Mouse (Mus musculus): ENCODE measurements around the gene Hoxb2. TPM values are rescaled to one million over a fixed set of nuclear protein-coding genes. Genes with fewer than 3 reads are reported as not detected.

Hoxb2 gene
- polyA plus RNA-seq, 1 experiment from 2014 or later: 0.11 TPM

DNA sequence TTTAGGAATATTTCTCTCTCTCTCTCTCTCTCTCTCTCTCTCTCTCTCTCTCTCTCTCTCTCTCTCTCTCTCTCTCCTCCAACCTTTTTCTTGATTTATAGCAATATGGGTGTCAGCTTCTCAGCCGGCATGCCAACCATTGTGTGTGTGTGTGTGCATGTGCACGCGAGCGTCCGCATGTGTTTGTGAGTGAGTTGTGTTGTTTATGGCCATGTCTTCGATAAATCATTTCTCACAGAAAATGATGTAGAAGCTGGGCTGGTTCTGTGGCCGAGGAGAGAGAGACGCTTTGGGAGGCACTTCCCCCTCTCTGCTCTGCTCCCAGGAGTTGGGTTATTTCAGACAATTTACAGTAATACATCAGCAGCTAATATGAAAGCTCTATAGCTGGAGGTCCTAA is 21.7 kb upstream of the Hoxb2 start:
- Histone ChIP-seq H3K27ac (ENCODE audit: low read length) (no peak overlapping the region), H3K9me3 (replicated peaks; ENCODE audit: control insufficient read depth, low read length, poor library complexity, severe bottlenecking) (no peaks in the 10 kb centered on the region), H3K4me3 (ENCODE audit: low read depth, low read length) (no peak overlapping the region), H3K4me1 (ENCODE audit: control insufficient read depth, insufficient read depth, low read length) (no peaks in the 10 kb centered on the region), H3K9ac (ENCODE audit: low read depth, low read length) (no peak overlapping the region), H3K27me3 (ENCODE audit: control insufficient read depth, insufficient read depth, low read depth, low read length) (peaks cover 93% of the 10 kb centered on the region), H3K36me3 (ENCODE audit: control insufficient read depth, insufficient read depth, low read length) (no peaks in the 10 kb centered on the region), H3K4me2 (ENCODE audit: low read length) (no peak overlapping the region)
- no peak for ATAC-seq
- WGBS: 4% methylated on average over 8 of the region's 8 CpGs

DNA sequence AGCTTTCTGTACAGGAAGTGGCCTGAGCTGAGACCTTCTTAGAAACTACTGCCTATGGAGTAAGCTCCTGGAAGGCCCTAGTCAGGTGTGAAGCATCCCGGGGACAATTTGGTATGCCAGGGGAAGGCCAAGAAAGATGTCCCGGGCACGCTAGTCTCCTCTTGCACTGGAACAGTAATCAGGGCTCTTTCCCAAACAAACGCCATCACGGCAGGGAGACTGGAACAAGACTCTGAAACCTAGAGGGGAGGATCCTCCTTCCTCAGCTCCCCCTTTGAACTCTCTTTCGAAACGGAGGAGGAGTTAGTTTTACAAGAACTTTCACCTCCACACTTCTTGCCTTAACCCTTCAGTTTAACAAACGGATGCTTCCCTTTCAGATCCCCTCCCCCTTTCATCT is 18.2 kb upstream of the Hoxb2 start:
- no peaks in the 10 kb centered on the region for H3K36me3 ChIP-seq (ENCODE audit: control insufficient read depth, insufficient read depth, low read length)
- no peaks in the 10 kb centered on the region for H3K4me1 ChIP-seq (ENCODE audit: control insufficient read depth, insufficient read depth, low read length)
- H3K4me3 ChIP-seq (ENCODE audit: low read depth, low read length): no peak overlapping the region
- peaks cover 96% of the 10 kb centered on the region for H3K27me3 ChIP-seq (ENCODE audit: control insufficient read depth, insufficient read depth, low read depth, low read length)
- H3K9me3 ChIP-seq (replicated peaks; ENCODE audit: control insufficient read depth, low read length, poor library complexity, severe bottlenecking): no peaks in the 10 kb centered on the region
- no peak for ATAC-seq
- no peak overlapping the region for H3K27ac ChIP-seq (ENCODE audit: low read length)
- no peak overlapping the region for H3K4me2 ChIP-seq (ENCODE audit: low read length)
- H3K9ac ChIP-seq (ENCODE audit: low read depth, low read length): no peak overlapping the region
- WGBS: 1% methylated on average over 8 of the region's 8 CpGs

DNA sequence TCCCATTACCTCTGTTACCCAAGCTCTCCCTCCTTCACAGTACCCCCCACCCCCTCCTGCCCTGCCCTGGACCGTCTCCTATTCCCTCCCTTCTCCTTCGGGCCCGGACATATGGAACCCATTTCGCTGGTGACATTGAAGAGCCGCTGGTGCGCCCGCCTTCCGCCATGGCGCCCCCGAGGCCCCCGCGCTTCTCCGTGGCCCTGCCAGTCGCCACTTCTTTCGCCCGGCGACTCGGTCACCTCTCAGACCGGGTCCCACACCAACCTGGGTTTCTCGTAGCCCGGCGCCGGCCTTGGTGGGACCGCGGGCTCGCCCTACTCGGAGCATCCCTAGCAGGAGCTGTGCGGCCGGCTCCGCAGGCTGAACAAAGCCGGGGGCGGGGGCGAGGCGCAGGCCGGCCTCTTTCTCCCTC is 17.7 kb upstream of the Hoxb2 start:
- no peaks in the 10 kb centered on the region for H3K36me3 ChIP-seq (ENCODE audit: control insufficient read depth, insufficient read depth, low read length)
- peaks cover 96% of the 10 kb centered on the region for H3K27me3 ChIP-seq (ENCODE audit: control insufficient read depth, insufficient read depth, low read depth, low read length)
- WGBS: under 1% methylated on average over 32 of the region's 35 CpGs
- no peaks in the 10 kb centered on the region for H3K4me1 ChIP-seq (ENCODE audit: control insufficient read depth, insufficient read depth, low read length)
- H3K4me2 ChIP-seq (ENCODE audit: low read length): no peak overlapping the region
- ATAC-seq: no peak
- H3K27ac ChIP-seq (ENCODE audit: low read length): no peak overlapping the region
- no peak overlapping the region for H3K4me3 ChIP-seq (ENCODE audit: low read depth, low read length)
- no peaks in the 10 kb centered on the region for H3K9me3 ChIP-seq (replicated peaks; ENCODE audit: control insufficient read depth, low read length, poor library complexity, severe bottlenecking)
- H3K9ac ChIP-seq (ENCODE audit: low read depth, low read length): no peak overlapping the region

DNA sequence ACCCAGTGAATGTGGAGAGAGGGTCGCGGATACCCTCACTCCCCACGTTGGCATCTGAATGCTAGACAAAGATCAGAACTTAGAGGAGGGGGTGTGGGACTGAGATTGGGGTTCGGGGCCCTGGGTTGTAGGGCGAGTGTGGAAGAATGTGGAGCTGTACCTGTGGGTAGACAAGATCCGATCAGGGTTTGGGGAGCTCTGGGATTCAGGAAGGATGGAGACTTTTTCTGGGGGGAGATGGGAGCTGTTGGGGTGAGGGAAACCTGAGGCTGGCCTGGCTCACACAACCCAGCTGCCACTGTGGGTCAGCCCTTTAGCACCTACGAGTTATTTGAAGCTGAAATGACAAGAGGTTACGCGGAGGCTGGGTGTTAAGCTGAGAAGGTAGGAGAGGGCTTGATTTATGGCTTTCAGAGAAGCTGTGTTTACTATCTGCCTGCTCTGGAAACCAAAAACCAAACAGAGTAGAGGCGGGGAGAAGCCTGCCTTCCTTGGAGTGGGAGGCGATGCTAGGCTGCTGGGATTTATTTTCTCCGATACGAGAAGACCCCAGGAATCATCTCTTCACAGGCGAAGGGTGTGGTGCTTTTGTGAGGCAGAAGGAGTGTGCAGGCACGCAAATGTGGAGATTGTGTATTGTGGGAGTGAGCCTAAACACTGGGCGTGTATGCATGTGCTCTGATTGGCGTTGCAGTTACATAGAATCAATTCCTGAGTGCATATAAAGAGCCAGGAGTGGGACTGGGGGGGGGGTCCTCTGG is 16.9 kb upstream of the Hoxb2 start:
- Histone ChIP-seq H3K4me1 (ENCODE audit: control insufficient read depth, insufficient read depth, low read length) (no peaks in the 10 kb centered on the region), H3K4me2 (ENCODE audit: low read length) (no peak overlapping the region), H3K36me3 (ENCODE audit: control insufficient read depth, insufficient read depth, low read length) (no peaks in the 10 kb centered on the region), H3K27me3 (ENCODE audit: control insufficient read depth, insufficient read depth, low read depth, low read length) (peaks cover 96% of the 10 kb centered on the region), H3K4me3 (ENCODE audit: low read depth, low read length) (no peak overlapping the region), H3K9ac (ENCODE audit: low read depth, low read length) (no peak overlapping the region), H3K27ac (ENCODE audit: low read length) (no peak overlapping the region), H3K9me3 (replicated peaks; ENCODE audit: control insufficient read depth, low read length, poor library complexity, severe bottlenecking) (no peaks in the 10 kb centered on the region)
- WGBS: 2% methylated on average over 17 of the region's 17 CpGs
- no peak for ATAC-seq

DNA sequence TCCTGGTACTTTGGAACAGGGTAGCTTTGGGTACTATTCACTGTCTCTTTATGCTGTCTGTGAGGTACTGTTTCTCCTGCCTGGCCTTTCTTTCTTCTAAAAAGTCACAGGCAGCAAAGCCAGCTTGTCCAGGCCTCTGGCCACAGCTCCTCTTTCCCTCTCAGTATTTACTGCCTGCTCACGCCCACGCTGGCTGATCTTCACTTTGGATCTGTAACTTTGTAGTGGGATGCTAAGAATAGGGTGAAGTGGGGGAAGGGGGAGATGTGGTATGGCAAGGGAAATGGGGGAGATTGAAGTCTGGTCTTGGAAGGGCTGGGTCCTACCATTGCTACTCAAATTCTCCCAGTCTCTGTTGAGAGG is 16.3 kb upstream of the Hoxb2 start:
- Histone ChIP-seq H3K9ac (ENCODE audit: low read depth, low read length) (no peak overlapping the region), H3K27ac (ENCODE audit: low read length) (no peak overlapping the region), H3K4me3 (ENCODE audit: low read depth, low read length) (no peak overlapping the region), H3K9me3 (replicated peaks; ENCODE audit: control insufficient read depth, low read length, poor library complexity, severe bottlenecking) (no peaks in the 10 kb centered on the region), H3K4me2 (ENCODE audit: low read length) (no peak overlapping the region), H3K4me1 (ENCODE audit: control insufficient read depth, insufficient read depth, low read length) (no peaks in the 10 kb centered on the region), H3K27me3 (ENCODE audit: control insufficient read depth, insufficient read depth, low read depth, low read length) (peaks cover 96% of the 10 kb centered on the region), H3K36me3 (ENCODE audit: control insufficient read depth, insufficient read depth, low read length) (no peaks in the 10 kb centered on the region)
- 3% methylated on average over 2 of the region's 2 CpGs for WGBS
- ATAC-seq: no peak

DNA sequence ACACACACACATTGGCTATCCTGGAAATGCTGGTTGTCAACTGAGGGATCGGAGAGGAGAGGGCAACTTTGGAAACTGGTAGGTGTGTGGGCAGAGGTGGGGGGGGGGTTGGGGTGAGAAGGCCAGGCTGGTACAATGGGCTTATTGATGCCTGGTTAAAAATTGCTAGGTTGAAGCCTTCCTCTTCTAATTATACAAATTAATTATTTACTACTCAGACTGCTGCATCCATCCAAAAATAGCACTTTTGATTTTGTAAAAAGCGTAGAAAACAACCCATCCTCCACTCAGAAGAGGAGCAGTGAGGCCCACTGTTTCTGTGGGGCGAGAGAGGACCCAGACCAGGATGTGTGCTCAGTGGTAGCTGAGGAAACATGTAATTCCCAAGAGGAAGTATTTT is 15.3 kb upstream of the Hoxb2 start:
- no peaks in the 10 kb centered on the region for H3K9me3 ChIP-seq (replicated peaks; ENCODE audit: control insufficient read depth, low read length, poor library complexity, severe bottlenecking)
- no peaks in the 10 kb centered on the region for H3K36me3 ChIP-seq (ENCODE audit: control insufficient read depth, insufficient read depth, low read length)
- H3K4me2 ChIP-seq (ENCODE audit: low read length): no peak overlapping the region
- H3K9ac ChIP-seq (ENCODE audit: low read depth, low read length): no peak overlapping the region
- no peak for ATAC-seq
- H3K27ac ChIP-seq (ENCODE audit: low read length): no peak overlapping the region
- H3K4me3 ChIP-seq (ENCODE audit: low read depth, low read length): no peak overlapping the region
- WGBS: 23% methylated on average over 3 of the region's 3 CpGs
- H3K4me1 ChIP-seq (ENCODE audit: control insufficient read depth, insufficient read depth, low read length): no peaks in the 10 kb centered on the region
- H3K27me3 ChIP-seq (ENCODE audit: control insufficient read depth, insufficient read depth, low read depth, low read length): peaks cover 97% of the 10 kb centered on the region

DNA sequence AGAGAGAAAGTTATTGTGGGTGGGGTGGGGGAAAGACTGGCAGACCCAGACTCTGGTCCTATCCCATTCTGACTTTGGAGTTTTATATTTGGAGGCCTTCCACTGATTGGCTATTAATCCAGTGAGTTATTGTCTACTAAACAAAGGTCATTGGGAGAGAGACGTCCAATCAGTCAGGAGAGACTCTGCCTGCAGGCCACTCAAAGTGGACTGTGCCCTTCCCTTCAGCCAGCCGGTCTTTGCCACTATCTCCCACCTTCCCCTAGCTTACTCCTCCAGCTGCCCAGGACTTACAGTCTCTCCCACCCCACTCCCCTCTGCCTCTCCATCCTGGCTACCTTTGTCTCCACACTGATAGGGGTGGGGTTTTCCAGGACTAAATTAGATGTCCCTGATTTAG is 13.7 kb upstream of the Hoxb2 start:
- Histone ChIP-seq H3K27ac (ENCODE audit: low read length) (no peak overlapping the region), H3K4me3 (ENCODE audit: low read depth, low read length) (no peak overlapping the region), H3K9ac (ENCODE audit: low read depth, low read length) (no peak overlapping the region), H3K36me3 (ENCODE audit: control insufficient read depth, insufficient read depth, low read length) (no peaks in the 10 kb centered on the region), H3K4me1 (ENCODE audit: control insufficient read depth, insufficient read depth, low read length) (no peaks in the 10 kb centered on the region), H3K9me3 (replicated peaks; ENCODE audit: control insufficient read depth, low read length, poor library complexity, severe bottlenecking) (no peaks in the 10 kb centered on the region), H3K4me2 (ENCODE audit: low read length) (no peak overlapping the region), H3K27me3 (ENCODE audit: control insufficient read depth, insufficient read depth, low read depth, low read length) (peaks cover 93% of the 10 kb centered on the region)
- ATAC-seq: no peak
- 0% methylated on average over 2 of the region's 2 CpGs for WGBS

DNA sequence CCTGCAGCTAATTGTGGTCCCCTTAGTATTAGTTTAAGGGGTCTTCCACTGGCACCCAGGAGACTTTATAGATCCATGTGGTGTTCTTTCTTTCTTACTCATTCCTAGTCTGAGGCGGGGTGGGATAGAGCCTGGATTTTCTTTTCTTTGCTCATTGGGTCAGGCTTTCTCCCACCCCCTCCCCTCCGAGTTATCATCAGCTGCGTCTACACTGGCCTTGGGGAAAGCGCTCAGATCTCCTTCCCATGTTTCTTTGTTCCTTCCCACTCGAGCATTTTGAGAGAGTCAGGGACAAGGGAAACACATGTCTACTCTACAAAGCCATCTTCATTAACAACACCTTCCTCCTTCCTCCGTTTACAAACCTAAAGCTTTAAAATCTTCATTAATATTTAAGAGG is 13.3 kb upstream of the Hoxb2 start:
- Histone ChIP-seq H3K36me3 (ENCODE audit: control insufficient read depth, insufficient read depth, low read length) (no peaks in the 10 kb centered on the region), H3K27me3 (ENCODE audit: control insufficient read depth, insufficient read depth, low read depth, low read length) (peaks cover 92% of the 10 kb centered on the region), H3K4me3 (ENCODE audit: low read depth, low read length) (no peak overlapping the region), H3K9me3 (replicated peaks; ENCODE audit: control insufficient read depth, low read length, poor library complexity, severe bottlenecking) (no peaks in the 10 kb centered on the region), H3K4me2 (ENCODE audit: low read length) (no peak overlapping the region), H3K9ac (ENCODE audit: low read depth, low read length) (no peak overlapping the region), H3K4me1 (ENCODE audit: control insufficient read depth, insufficient read depth, low read length) (no peaks in the 10 kb centered on the region), H3K27ac (ENCODE audit: low read length) (no peak overlapping the region)
- 0% methylated on average over 6 of the region's 6 CpGs for WGBS
- no peak for ATAC-seq

DNA sequence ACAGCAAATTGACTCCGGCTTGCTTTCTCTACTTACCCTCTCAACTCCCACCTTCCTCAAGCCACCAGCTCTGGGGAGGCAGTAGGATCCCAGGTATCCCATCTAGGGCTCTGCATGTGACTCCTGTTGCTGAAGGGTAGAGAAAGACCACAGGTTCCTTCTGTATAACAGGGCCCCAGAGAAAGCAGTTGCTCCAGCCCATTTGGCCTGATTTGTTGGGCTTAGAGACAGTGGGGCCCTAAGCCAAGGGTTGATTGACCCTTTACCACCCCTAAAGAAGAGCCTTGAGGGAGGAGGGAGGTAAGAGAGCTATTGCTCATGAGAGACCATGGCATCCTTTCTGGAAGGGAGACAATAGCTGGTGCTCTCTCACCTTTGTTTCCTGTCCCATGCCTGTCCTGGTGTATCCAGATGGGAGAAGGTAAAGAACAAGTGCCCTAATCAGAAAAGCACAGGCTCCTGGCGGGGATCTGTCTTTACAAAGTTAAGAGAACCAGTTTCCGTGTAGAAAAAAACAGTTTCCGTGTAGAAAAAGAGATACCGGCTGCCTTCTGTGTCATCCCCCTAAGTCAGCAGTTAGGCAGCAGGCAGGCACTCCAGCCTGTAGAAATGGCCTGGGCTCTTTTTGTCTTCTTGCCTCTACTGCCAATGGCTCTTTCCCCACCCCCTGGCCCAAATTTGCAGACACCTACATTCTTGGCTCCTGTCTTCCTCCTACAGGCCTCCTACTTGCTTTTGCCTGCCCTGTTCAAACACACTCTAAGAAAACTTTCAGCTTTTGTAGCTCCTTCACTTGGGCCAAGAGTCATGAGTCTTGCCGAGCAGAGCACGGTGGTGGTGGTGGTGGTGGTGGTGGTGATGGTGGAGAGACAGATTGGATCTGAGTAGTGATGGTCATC is 11.1 kb upstream of the Hoxb2 start:
- ATAC-seq: no peak
- Histone ChIP-seq H3K27ac (ENCODE audit: low read length) (no peak overlapping the region), H3K9ac (ENCODE audit: low read depth, low read length) (no peak overlapping the region), H3K4me3 (ENCODE audit: low read depth, low read length) (no peak overlapping the region), H3K4me1 (ENCODE audit: control insufficient read depth, insufficient read depth, low read length) (no peaks in the 10 kb centered on the region), H3K27me3 (ENCODE audit: control insufficient read depth, insufficient read depth, low read depth, low read length) (peaks cover 90% of the 10 kb centered on the region), H3K36me3 (ENCODE audit: control insufficient read depth, insufficient read depth, low read length) (no peaks in the 10 kb centered on the region), H3K9me3 (replicated peaks; ENCODE audit: control insufficient read depth, low read length, poor library complexity, severe bottlenecking) (no peaks in the 10 kb centered on the region), H3K4me2 (ENCODE audit: low read length) (no peak overlapping the region)
- 12% methylated on average over 7 of the region's 7 CpGs for WGBS

Data from midbrain, embryonic 16.5 days (tissue).